Mouse (Mus musculus) thymus, adult 2 months (tissue): ENCODE results near the gene Ahr. TPM values are rescaled to one million over a fixed set of nuclear protein-coding genes. Genes with fewer than 3 reads are reported as not detected.

Source experiments
- DNase-seq: peaks from one replicate; pipeline ENCODE4 v3.0.0; 2021
- H3K27ac ChIP-seq: fragments of 200-500 bp; 2 replicates; pipeline ENCODE4 v1.5.1; 2012; ENCODE audit warnings: low read length, control low read depth; ENCODE audit not compliant: control insufficient read depth, insufficient read depth
- H3K27me3 ChIP-seq: fragments of 200-500 bp; 2 replicates; pipeline ENCODE4 v1.6.1; 2012; ENCODE audit warnings: mild to moderate bottlenecking, low read length, moderate library complexity, mixed read lengths; ENCODE audit not compliant: control insufficient read depth, insufficient read depth
- H3K36me3 ChIP-seq: fragments of 200-500 bp; 2 replicates; pipeline ENCODE4 v1.6.1; 2012; ENCODE audit warnings: mild to moderate bottlenecking, low read length, moderate library complexity; ENCODE audit not compliant: control insufficient read depth, insufficient read depth
- H3K4me1 ChIP-seq: fragments of 200-500 bp; replicated peaks from 2 replicates; pipeline ENCODE4 v1.6.1; 2012; ENCODE audit warnings: low read length; ENCODE audit not compliant: control insufficient read depth, insufficient read depth
- H3K4me3 ChIP-seq: fragments of 200-500 bp; 2 replicates; pipeline ENCODE4 v1.5.1; 2012; ENCODE audit warnings: mild to moderate bottlenecking, low read length, control low read depth, moderate library complexity; ENCODE audit not compliant: control insufficient read depth, insufficient read depth
- CTCF ChIP-seq: fragments of 200-500 bp; IDR thresholded peaks from 2 replicates; pipeline ENCODE4 v1.5.1; 2012; ENCODE audit warnings: mild to moderate bottlenecking, control low read depth, low read length, moderate library complexity, borderline replicate concordance; ENCODE audit not compliant: control insufficient read depth, poor library complexity, insufficient read depth; ENCODE audit errors: extremely low read depth
- POLR2A ChIP-seq: fragments of 200-500 bp; IDR thresholded peaks from 2 replicates; pipeline ENCODE4 v1.6.1; 2012; ENCODE audit warnings: mild to moderate bottlenecking, low read length, control low read depth, moderate library complexity; ENCODE audit not compliant: control insufficient read depth, poor library complexity, insufficient read depth; ENCODE audit errors: extremely low read depth
- WGBS: fragments of 180-500 bp; shearing (Covaris S2); methylation state at CpG from one replicate; pipeline ENCODE4 v1.1.7; 2018; 5-methylcytosine and 5-hydroxymethylcytosine counted together
- polyA plus RNA-seq: library from polyadenylated mRNA; depleted of rRNA; stranded (reverse); fragments of >200 nt; gene quantifications from 2 replicates; pipeline ENCODE4 v1.2.3, GENCODE M21; 2012

Gene Ahr
- polyA plus RNA-seq, 1 experiment = 4.9 TPM

DNA sequence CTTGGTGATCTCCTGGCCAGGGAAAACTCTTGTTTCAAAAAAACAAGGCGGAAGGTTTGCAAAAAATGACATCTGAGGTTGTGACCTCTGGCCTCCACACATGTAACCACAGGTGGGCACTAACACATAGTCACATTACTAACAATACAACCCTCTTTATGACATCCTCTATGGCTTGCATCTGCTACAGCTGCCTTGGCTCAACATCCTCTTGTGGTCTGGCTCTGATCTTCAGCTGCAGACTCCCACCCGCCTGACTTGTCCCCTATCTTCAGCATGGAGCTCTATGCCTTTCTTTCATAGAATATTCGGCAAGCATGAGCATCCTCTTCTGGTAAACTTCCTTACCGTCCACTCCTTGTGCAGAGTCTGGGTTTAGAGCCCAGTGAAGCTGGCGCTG lies 24.1 kb downstream of the Ahr start:
- no peak overlapping the region for H3K27ac ChIP-seq
- no peaks in the 10 kb centered on the region for H3K36me3 ChIP-seq
- no peak overlapping the region for H3K4me3 ChIP-seq
- 45% methylated on average over 5 of the region's 5 CpGs for WGBS
- no peak for DNase-seq
- TF ChIP-seq CTCF (no peak), POLR2A (no peak)
- no peaks in the 10 kb centered on the region for H3K27me3 ChIP-seq
- H3K4me1 ChIP-seq = peaks cover 8% of the 10 kb centered on the region

DNA sequence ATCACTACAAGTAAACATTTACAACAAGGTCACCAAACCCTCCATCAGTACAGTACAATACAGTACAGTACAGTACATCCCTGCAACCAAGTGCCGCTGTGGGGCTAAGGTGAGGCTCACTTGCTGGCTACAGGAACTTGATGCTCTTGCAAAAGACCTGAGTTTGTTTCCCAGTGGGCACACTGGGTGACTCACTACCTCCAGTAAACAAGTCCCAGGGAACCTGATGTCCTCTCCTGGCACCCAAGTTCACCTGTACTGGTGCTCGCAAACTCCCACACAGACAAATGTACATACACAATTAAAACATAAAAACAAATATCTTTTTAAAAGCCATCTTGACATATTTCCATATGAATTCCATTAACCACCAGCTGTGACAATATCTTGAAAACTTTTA lies 28.5 kb downstream of the Ahr start:
- DNase-seq = no peak
- 95% methylated on average over 2 of the region's 2 CpGs for WGBS
- peaks cover 8% of the 10 kb centered on the region for H3K4me1 ChIP-seq
- no peak overlapping the region for H3K4me3 ChIP-seq
- no peak overlapping the region for H3K27ac ChIP-seq
- H3K27me3 ChIP-seq = no peaks in the 10 kb centered on the region
- H3K36me3 ChIP-seq = no peaks in the 10 kb centered on the region
- TF ChIP-seq CTCF (no peak), POLR2A (no peak)

DNA sequence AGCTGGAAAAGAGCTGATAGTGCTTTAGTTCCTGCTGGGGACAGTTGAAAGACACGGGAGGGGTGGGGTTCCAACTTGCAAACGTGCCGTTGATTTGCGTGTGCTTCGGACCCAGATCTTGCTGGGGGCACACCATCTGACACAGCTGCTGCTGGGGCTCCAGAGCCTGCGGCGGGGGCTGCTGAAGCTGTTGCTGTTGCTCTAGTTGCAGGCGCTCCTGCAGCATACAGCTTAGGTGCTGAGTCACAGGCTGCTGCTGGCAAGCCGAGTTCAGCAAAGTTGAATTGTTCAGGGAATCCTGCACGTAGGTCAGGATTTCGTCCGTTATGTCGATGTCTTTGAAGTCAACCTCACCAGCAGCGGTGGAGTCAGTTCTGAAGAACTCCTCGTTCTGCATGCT lies 30.8 kb downstream of the Ahr start:
- Histone ChIP-seq H3K27me3 (no peaks in the 10 kb centered on the region), H3K36me3 (no peaks in the 10 kb centered on the region), H3K27ac (no peak overlapping the region), H3K4me3 (no peak overlapping the region), H3K4me1 (no peaks in the 10 kb centered on the region)
- no peak for DNase-seq
- WGBS = 96% methylated on average over 15 of the region's 15 CpGs
- TF ChIP-seq POLR2A (no peak), CTCF (no peak)

DNA sequence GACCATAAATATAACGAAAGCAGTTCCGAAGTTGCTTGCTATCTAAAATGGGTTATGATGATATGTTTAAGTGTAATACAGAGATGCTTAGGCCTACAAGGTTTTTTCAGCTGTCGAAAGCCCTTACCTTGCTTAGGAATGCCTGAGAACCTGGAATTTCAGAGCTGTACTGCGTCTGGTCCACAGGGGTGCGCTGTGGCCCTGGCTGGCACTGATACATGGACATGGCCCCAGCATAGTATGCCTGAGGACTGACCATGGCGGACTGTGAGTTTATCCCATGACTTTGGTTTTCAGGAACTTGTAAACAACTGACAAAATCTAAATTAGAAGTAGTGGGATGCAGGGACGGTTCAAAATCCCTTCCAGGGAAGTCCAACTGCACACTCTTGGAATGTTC lies 31.3 kb downstream of the Ahr start:
- no peak for DNase-seq
- Histone ChIP-seq H3K36me3 (no peaks in the 10 kb centered on the region), H3K4me1 (no peaks in the 10 kb centered on the region), H3K4me3 (no peak overlapping the region), H3K27ac (no peak overlapping the region), H3K27me3 (no peaks in the 10 kb centered on the region)
- TF ChIP-seq CTCF (no peak), POLR2A (no peak)
- 97% methylated on average over 7 of the region's 7 CpGs for WGBS

DNA sequence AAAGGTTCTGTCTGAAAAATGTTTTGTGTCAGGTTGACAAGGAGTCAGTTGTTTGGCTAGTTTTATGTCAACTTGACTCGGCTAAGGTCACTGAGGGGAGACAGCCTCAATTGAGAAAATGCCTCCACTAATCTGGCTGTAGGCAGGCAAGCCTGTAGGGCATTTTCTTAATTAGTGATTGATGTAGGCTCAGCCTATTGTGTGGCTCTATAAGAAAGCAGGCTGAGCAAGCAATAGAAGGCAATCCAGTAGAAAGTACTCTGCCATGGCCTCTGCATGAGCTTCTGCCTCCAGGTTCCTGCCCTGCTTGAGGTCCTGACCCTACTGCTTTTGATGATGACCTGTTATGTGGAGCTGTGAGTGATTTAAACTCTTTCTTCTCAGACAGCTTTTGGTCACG lies 33.4 kb downstream of the Ahr start:
- Histone ChIP-seq H3K27me3 (no peaks in the 10 kb centered on the region), H3K27ac (no peak overlapping the region), H3K36me3 (no peaks in the 10 kb centered on the region), H3K4me3 (no peak overlapping the region), H3K4me1 (no peaks in the 10 kb centered on the region)
- WGBS = 93% methylated on average over 2 of the region's 2 CpGs
- no peak for TF ChIP-seq CTCF
- no peak for TF ChIP-seq POLR2A
- DNase-seq = no peak

DNA sequence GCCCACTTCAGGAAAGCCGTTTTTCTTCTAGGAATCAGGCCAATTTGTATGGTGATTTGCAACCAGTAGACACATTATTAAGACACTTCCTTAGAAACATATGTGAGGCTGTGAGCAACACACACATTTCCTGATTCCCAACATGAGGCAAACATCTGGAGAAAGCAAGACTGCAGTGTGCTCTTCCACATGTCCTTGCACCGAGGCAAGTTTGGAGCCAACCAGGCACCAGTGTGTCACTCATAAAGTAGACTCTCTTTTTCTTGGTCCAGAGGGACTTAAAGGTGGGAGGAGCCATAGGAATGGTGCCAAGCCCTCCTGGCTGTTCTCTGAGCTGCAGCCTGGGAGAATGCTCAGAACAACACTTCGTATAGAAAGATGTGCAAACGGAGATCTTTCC lies 39.6 kb downstream of the Ahr start:
- no peaks in the 10 kb centered on the region for H3K27me3 ChIP-seq
- H3K36me3 ChIP-seq = no peaks in the 10 kb centered on the region
- no peak for DNase-seq
- no peak overlapping the region for H3K4me3 ChIP-seq
- no peak overlapping the region for H3K27ac ChIP-seq
- no peak for TF ChIP-seq POLR2A
- no peak for TF ChIP-seq CTCF
- WGBS = 90% methylated on average over 4 of the region's 4 CpGs
- H3K4me1 ChIP-seq = no peaks in the 10 kb centered on the region

DNA sequence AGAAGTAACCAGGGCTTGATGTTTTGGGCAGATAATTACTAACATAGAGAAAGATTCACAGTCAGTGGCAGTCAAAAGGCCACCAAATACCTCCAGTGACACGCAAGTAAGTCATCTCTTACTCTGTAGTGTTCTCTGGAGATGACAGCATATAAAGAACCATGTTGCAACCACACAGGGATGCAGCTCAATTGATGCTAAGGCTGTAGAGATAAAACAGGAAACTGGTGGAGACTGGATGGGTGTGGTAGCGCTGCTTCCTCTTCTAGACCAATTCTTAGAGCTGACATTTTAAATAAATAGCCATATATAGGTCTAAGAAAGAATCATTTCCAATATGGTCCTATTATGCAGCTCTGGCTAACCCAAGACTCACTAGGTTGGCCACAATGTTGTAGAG lies 54.1 kb downstream of the Ahr start:
- 72% methylated on average over 2 of the region's 2 CpGs for WGBS
- TF ChIP-seq POLR2A (no peak), CTCF (no peak)
- Histone ChIP-seq H3K27ac (no peak overlapping the region), H3K36me3 (no peaks in the 10 kb centered on the region), H3K4me1 (no peaks in the 10 kb centered on the region), H3K27me3 (no peaks in the 10 kb centered on the region), H3K4me3 (no peak overlapping the region)
- no peak for DNase-seq

DNA sequence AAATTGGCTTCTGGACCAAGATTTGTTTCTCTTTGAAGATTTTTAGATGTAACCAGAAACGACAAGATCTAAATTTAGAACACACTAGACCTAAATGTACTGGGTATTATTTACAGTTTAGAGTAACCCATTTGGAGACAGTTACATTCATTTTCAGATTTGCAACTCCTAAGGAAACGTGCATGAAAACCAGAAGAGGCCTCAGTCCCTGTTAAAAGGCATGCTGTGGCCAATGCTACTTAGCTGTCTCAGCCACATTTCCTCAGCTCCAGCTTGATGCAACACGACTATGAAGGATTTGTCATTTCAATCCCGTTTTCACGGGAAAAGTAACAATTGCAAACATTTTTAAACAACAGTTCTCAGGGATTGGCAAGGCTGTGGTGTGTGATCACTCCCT lies 55.9 kb downstream of the Ahr start:
- Histone ChIP-seq H3K27ac (no peak overlapping the region), H3K27me3 (no peaks in the 10 kb centered on the region), H3K4me1 (no peaks in the 10 kb centered on the region), H3K4me3 (no peak overlapping the region), H3K36me3 (no peaks in the 10 kb centered on the region)
- TF ChIP-seq CTCF (no peak), POLR2A (no peak)
- no peak for DNase-seq
- WGBS = 76% methylated on average over 5 of the region's 5 CpGs
